Mouse (Mus musculus) olfactory bulb, adult 2 months (tissue): Measurements from ENCODE around the gene Chd6.

Source experiments
- CTCF ChIP-seq: fragments of 200-500 bp; IDR thresholded peaks from 2 replicates; pipeline ENCODE4 v1.5.1; 2012; ENCODE audit warnings: low read depth, mild to moderate bottlenecking, low read length, moderate library complexity; ENCODE audit not compliant: insufficient read depth
- POLR2A ChIP-seq: fragments of 200-500 bp; IDR thresholded peaks from 2 replicates; pipeline ENCODE4 v1.6.1; 2012; ENCODE audit warnings: mild to moderate bottlenecking, low read depth, low read length, moderate library complexity; ENCODE audit not compliant: insufficient read depth

- TF ChIP-seq POLR2A: no peak
- no peak for TF ChIP-seq CTCF
Observed at GRCm38 (mm10) chr2:160972103-160972792, 136.6 kb downstream of the Chd6 start.
